Mouse (Mus musculus): ENCODE measurements around the gene Crtc1. TPM values are rescaled to one million over a fixed set of nuclear protein-coding genes. Genes with fewer than 3 reads are reported as not detected.

Gene Crtc1
- total RNA-seq, 2 experiments from 2014 or later = 98.8 to 105 TPM

DNA sequence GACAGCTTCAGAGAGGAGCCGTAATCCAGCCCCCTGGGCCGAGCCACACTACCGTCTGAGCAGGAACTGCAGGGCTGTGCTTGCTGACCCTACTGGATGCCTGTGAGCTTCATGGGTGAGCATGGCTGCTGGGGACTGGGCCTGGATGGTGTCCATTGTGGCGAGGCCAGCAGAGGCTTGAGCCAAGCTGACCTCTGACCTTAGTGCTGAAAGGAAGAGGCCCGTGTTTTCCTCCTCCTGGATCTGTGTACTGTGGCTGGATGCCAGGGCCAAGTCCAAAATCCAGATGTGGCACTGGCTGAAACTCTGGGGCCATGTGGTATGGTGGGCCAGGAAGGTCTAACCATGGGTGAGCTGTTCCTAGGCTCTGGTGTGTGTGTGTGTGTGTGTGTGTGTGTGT, 75.3 kb downstream of the Crtc1 start:
- intact Hi-C loops (cut with DNase I) = no loop called here

DNA sequence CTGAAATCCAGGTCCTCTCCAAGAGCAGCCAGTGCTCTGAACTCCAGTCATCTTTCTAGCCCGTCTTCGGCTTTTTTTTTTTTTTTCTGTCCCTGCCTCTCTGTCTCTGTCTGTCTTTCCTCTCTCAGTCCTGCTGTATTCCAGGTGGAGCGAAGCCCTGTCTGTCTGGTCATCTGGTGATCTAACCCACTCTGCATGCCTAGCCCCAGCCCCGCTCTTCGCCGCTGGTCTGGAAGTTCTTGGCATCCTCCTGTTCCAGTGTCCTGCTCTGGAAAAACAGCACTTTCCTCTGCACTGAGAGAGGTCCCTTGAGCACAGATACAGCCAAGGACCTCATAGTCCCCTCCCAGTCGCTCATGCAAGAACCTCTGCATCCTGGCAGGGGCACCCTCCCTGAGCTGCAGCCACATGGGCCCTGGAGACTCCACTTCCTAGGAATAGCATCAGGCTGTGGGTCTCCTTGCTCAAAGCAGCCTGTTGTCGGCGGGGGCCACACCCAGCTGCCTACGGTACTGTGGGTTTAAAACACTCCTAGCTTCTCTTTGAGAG, 77.8 kb downstream of the Crtc1 start:
- intact Hi-C loops (cut with DNase I) = no loop called here
- DNase-seq (ENCODE audit: extremely low spot score in 1 of 2, low spot score in 2 of 2) = no peak

More for the DNA sequence above, 75.3 kb downstream of the Crtc1 start:
- DNase-seq (ENCODE audit: extremely low spot score in 1 of 2, low spot score in 2 of 2) = peak in 1 of 2 experiments; percentile 59

DNA sequence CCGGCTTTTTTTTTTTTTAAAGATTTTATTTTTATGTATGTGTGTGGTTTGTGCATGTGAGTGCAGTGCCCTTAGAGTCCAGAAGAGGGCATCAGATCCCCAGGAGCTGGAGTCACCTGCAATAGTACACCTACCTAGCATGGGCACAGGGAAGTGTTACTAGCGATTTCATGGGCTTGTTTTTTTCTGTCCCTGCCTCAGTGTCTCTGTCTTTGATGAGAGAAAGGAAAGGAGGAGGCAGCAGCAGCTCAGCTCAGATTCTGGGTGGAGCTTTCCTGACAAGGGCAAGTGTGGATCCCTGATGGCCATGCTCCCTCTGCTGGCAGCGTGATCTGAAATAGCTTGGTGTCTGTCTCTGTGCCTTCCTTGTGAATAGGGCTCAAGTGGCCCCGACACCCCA, 78.6 kb downstream of the Crtc1 start:
- intact Hi-C loops (cut with DNase I) = no loop called here
- DNase-seq (ENCODE audit: extremely low spot score in 1 of 2, low spot score in 2 of 2) = no peak

DNA sequence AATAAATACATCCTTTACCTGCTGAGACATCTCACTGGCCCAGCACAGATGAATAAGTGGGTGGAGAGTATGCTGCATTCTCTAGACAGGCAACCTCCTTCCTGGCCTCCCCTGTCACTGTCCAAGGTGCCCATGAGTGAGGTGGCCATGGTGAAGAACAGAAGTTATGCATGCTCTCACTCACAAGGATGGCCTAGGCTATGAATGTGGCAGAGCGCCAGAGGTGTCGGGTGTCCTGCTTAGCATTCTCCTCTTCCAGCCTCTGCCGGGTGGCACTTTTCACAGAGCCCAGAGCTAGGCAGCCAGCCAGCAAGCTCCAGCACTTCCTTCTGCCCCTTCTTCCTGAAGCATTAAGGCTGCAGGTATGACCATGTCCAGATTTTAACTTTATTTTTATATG, 80.0 kb downstream of the Crtc1 start:
- intact Hi-C loops (cut with DNase I) = no loop called here
- peak in 1 of 2 experiments; percentile 65 for DNase-seq (ENCODE audit: extremely low spot score in 1 of 2, low spot score in 2 of 2)

DNA sequence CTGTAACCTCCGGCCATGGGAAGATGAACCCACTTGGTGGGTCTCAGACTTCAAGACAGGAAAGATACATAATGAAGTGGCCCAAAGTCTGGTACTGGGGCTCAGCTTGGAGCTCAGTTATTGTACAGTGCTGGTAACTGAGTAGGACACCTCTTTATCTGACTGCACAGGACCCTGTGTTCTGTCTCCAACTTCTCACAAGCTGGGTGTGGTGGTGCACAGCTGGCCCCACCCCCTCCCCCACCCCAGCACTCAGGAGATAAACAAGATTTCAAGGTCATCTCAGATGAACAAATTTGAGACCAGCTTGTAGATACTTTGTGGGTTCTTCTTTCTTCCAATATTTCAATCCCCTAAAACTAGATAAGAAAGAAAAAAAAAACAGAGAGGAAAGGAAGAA, 83.3 kb downstream of the Crtc1 start:
- intact Hi-C loops (cut with DNase I) = no loop called here
- no peak for DNase-seq (ENCODE audit: extremely low spot score in 1 of 2, low spot score in 2 of 2)

DNA sequence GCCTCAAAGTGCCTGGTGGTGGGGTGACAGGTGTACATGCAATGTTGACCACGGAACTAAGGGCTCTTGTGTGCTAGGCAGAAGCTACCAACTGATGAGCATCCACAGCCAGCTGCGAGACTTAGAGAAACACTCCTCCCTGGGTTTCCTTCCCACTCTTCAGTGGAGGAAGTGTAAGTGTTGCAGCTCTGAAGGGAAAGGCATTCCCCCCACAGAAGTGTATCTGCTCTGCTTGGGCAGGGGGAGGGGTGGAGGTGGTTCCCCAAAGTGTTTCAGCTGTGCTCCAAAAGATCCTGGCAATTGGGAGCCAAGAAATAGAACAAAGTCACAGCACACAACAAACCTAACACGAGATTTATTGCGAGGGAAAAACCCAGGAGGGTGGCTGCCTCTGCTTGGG, 85.4 kb downstream of the Crtc1 start:
- DNase-seq (ENCODE audit: extremely low spot score in 1 of 2, low spot score in 2 of 2) = no peak
- intact Hi-C loops (cut with DNase I) = no loop called here

DNA sequence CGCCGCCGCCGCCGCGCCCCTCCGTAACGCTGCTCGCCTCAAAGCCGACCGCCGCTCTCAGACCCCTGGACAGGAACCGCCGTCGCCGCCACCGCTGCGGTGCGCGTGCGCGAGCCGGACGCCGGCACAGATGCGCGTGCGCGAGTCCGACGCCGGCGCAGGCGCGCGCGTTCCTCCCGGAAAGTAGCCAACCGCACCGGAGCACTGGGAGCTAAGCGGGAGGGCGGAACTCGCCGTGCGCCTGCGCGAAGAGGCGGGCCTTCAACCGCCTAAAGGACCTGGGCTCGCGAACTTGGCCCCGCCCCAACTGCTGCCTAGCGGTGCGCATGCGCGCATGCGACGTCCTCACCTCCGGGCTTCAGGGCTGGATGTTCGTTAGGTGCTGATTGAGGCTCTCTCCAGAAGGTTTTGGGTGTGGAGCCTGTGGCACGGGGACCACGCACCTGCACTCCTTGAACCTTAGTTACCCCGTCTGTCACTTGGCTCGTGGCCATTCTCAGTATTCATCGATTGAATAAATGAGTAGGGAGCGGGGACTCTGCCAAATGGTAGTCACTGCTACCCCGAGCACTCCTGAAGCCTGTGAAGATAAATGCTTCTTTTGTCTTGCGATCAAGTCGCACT, 86.1 kb downstream of the Crtc1 start, which contains the start of gene Upf1:
Upf1 (minus strand) TSS at position 85 of the 624 bp plus-strand sequence.
- peak; percentile 98 to 100 for DNase-seq (ENCODE audit: extremely low spot score in 1 of 2, low spot score in 2 of 2)
- intact Hi-C loops (cut with DNase I) = no loop called here

DNA sequence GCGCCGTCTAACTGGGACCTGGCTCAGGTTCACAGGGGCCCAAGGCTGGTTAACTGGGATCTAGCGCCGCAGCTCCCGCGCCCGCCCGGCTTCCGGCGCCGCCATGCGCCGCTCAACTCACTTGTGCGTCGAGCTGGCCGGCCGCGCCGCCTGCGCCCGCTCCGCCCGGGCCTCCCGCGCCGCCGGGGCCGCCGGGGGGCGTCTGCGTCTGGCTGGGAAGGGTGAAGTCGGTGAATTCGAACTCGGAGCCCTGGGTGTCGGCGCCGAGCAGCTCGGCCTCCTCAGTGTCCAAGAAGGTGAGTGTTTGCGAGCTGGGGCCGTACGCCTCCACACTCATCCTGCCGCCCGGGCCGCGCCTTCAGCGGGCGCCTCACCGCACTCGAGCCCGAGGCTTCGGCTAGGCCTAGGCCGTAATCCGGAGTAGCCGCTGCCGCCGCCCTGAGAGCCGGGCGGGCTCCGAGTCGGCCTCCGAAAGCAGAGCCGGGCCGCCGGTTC, 86.7 kb downstream of the Crtc1 start:
- intact Hi-C loops (cut with DNase I) = no loop called here
- DNase-seq (ENCODE audit: extremely low spot score in 1 of 2, low spot score in 2 of 2) = peak in 1 of 2 experiments; percentile 57

DNA sequence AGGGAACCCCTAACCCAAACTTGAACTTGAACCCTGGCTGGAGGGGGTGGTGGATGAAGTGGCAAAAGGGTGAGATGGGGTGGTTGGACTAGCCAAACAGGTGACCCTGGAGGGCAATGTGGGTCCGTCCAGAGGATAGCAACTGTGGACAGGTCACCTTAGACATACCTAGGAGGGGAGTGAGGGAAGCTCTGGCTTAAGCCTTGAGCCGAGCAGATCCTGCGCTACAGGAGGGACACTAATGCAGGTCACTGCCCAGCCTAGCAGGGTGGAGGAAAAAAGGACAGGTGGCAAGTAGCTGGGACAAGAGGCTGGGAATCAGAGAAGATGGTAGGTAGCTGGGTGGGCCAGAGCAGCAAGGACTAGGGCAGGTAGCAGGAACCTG, 87.4 kb downstream of the Crtc1 start:
- DNase-seq (ENCODE audit: extremely low spot score in 1 of 2, low spot score in 2 of 2) = no peak
- intact Hi-C loops (cut with DNase I) = no loop called here

DNA sequence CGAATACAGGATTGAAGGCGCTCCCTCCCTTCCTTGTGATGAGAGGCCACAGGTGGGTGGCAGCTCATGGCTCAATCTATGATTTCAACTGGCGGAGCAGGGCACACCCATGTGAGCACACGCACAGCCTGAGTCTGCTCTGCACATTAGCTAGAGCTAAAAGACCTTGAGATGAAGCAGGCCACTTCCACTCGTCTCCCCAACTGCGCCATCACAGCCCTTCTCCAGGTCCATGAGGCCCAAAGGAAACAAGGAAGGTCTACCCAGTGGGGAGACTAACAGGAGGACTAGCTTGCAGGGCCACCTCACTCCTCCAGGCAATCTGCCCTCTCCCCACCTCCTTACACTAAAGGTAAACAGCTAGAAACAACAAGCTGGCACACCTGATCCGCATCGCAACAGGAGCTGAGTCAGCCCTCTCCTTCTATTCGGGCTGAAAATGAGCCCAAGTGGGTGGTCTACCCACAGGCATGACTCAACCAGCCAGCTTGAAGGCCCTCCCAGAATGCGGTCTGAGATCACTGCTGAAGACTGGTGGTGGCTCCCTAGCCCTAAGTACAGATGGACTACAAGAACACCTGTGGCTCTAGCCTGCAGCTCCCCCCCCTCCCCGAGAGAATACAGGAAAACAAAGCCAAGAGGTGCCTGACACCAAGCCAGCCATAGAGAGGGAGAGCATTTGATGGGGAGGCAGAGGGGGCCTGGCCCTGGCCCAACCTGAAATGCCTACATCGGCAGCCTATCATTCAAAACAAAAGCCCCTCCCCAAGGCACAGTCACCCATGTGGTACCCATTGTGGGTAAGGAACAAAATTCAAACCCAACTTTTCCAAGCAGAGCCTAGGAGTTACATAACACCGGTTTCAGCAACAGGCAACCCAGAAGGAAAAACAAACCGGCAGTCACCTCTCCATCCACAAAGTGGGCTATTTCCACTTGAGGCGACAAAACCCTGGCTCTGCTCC, 88.1 kb downstream of the Crtc1 start:
- no peak for DNase-seq (ENCODE audit: extremely low spot score in 1 of 2, low spot score in 2 of 2)
- intact Hi-C loops (cut with DNase I) = no loop called here

DNA sequence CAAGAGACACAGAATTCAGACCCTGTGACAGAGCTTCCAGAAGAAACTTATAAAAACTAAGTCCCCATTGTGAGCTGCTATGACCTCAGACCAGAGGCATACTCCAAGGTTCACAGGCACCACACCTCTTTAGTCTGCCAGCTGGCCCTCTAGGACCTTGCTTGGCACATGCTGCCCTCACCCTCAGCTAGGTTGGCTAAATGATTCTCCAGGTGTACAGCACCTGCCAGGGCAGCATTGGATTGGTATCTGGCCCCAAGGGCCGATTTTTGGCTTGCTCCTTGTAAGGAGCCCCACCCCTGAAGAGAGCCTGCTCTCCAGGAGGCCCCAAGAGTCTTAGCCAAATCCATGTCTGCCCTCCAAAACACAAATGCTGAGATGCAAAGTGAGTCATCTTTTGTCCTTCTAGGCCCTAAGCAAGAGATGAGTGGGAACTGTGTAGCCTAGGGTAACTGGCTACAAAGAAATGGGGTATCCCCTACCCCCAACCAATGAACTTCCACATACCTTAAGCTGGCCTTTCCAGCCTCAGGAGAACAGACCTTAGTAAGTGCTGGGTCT, 91.4 kb downstream of the Crtc1 start:
- intact Hi-C loops (cut with DNase I) = no loop called here
- DNase-seq (ENCODE audit: extremely low spot score in 1 of 2, low spot score in 2 of 2) = no peak

DNA sequence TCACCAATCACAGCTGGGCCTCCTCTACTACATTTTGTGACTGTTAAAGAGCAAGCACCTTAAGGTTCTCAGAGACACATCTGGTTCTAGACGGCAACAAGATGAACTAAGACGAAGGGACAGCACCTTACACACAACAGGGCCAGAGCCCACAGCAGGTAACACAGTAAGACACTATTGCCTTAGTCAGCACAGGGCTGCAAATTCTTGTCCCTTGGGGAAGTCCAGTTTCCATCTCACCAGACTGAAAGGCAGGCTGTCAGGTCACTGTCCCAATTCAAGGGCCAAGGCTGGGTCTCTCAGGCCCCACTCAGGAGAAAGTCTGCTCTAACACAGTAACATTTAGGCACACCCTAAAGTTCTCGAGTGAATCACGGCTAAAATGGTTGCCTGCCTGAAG, 91.9 kb downstream of the Crtc1 start:
- DNase-seq (ENCODE audit: extremely low spot score in 1 of 2, low spot score in 2 of 2) = no peak
- intact Hi-C loops (cut with DNase I) = no loop called here

DNA sequence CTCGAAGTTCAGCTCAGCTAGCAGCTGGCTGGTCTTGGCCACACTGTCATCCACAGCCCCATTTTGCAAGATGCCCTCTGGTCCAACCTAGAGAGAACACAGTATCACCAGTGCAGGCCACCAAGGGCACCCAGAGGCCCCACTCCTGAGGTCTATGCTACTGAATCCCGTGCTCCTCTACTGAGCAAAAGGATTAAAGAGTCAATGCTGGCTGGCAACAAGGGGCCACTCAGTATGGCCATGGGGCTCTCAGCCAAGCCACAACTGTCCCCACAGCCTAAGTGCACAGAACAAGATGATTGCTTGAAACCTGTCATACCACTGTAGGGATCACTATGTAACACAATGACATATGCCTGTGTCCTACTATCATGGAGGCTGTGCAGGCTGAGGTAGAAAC, 95.1 kb downstream of the Crtc1 start:
- DNase-seq (ENCODE audit: extremely low spot score in 1 of 2, low spot score in 2 of 2) = no peak
- intact Hi-C loops (cut with DNase I) = no loop called here

DNA sequence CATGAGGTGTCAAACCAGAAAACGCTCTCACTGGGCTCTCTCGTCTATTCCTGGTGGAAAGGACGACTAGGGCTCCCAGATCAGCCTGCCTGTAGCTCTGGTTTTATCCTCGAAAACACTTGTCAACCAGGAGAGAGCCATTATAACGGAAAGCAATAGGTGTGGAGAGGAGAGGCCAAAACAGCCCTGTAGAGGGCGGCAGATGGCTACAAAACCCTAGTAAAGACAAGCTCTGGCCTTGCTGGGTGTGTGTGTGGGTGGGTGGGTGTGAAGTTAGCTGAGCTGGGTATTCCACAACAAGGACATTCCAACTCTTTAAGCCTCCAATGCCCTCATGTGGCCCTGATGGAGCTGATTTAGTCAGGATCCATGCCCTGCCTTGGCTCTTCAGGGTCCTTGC, 95.7 kb downstream of the Crtc1 start:
- intact Hi-C loops (cut with DNase I) = loop anchor here (2.0 kb wide), 1 partner anchor 161 kb away; no protein-coding TSS in a partner anchor

DNA sequence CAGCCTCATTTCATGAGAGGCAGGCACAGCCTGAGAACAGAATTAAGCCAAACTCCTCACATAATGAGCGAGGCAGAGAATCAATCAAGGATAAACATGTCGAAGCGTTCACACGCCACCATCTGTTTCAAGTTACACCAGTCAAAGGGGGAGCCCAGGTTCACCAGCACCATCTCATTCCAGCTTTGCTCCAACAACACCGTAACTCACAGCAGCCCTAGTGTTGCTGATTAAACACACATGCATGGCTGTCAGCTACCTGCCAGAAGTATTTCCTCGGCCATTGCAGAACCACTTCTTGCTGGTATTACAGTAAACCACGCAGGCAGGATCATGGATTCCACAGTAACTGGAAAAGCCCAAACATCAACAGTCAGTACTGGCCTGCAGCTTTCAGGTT, 96.3 kb downstream of the Crtc1 start:
- no peak for DNase-seq (ENCODE audit: extremely low spot score in 1 of 2, low spot score in 2 of 2)
- intact Hi-C loops (cut with DNase I) = loop anchor here (2.0 kb wide), 1 partner anchor 162 kb away; no protein-coding TSS in a partner anchor

More for the DNA sequence above, 95.7 kb downstream of the Crtc1 start:
- peak in 1 of 2 experiments; percentile 62 for DNase-seq (ENCODE audit: extremely low spot score in 1 of 2, low spot score in 2 of 2)

DNA sequence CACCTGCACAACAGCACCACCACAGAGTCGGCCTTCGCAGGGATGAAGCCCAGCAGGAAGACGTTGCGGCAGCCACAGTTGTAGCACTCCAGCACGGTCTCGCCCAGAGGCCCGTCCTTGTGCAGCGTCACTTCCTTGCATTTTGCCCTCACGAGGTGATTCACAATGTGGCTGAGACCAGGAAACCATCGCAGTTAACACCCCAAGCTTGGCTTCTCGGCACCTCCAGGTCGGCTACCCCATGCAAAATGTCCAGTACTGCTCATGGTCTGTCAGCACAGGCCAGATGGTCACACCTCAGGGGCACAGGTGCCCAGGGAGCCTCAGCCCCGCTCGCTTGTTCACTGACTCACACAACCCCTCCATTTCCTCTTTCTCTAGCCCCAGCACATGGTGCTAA, 97.4 kb downstream of the Crtc1 start:
- intact Hi-C loops (cut with DNase I) = loop anchor here (2.0 kb wide), 1 partner anchor 163 kb away; no protein-coding TSS in a partner anchor
- DNase-seq (ENCODE audit: extremely low spot score in 1 of 2, low spot score in 2 of 2) = no peak

DNA sequence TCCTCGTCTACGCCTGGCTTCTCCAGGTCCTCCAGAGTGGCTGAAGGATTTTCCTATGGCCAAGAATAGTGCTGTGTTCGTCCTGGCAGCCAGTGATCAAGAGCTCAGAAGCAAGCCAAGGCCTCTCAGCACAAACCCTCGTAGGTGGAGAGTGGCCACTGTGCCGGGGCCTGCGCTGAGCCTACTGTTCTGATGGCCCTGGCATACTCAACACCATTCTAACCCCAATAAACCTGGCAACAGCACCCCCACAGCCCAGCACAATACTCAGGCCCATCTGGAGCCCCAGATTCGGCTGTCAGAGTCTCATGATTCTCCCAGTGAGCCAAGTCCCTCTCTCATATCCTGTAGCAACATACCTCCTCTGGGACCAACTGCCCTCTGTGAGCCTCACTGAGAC, 98.7 kb downstream of the Crtc1 start:
- no peak for DNase-seq (ENCODE audit: extremely low spot score in 1 of 2, low spot score in 2 of 2)
- intact Hi-C loops (cut with DNase I) = no loop called here

DNA sequence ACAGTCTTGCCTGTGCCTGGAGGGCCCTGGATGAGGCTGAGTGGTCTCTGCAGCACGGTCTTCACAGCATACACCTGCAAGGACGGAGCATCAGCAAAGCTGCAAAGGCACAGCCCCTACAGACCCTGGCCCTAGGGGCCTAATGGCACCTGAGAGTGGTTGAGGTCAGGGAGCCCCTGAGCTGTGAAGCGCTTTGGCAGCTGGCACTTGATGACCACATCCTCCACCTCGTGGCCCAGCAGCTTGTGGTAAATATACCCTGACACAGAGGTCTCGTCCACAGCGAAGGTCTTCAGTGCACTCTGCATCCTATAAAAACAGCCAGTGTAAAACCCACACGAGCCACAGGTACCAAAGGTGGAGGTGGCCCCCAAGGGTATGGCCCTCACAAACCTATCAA, 100.4 kb downstream of the Crtc1 start:
- intact Hi-C loops (cut with DNase I) = no loop called here
- no peak for DNase-seq (ENCODE audit: extremely low spot score in 1 of 2, low spot score in 2 of 2)

DNA sequence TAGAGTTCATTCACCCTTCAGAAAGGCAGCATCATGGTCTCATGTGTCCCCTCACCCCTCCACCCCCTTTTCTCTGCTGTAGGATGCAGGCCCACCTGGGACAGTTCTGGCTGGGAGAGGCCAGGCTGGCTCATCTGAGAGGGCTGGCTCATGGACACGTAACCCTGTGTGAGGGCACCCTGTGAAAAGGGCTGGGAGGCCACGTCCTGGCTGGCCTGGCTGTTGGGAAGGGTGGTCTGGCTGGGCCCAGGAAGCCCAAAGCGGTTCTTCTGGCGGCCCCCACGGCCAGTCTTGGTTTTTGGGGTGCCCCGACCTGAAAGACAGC, 106.5 kb downstream of the Crtc1 start:
- intact Hi-C loops (cut with DNase I) = no loop called here
- peak in 1 of 2 experiments; percentile 35 for DNase-seq (ENCODE audit: extremely low spot score in 1 of 2, low spot score in 2 of 2)

Data from left cerebral cortex, postnatal 10 days (tissue).